Mouse (Mus musculus): Measurements from ENCODE around the gene BC107364. TPM values are rescaled to one million over a fixed set of nuclear protein-coding genes. Genes with fewer than 3 reads are reported as not detected.
"Not testable (repeated sequence)": the region's sequence is repeated elsewhere in the genome, so short reads cannot be mapped to it uniquely, and the experiment has no call there.

Gene BC107364
- total RNA-seq, 2 experiments from 2014 or later, result not detected

DNA sequence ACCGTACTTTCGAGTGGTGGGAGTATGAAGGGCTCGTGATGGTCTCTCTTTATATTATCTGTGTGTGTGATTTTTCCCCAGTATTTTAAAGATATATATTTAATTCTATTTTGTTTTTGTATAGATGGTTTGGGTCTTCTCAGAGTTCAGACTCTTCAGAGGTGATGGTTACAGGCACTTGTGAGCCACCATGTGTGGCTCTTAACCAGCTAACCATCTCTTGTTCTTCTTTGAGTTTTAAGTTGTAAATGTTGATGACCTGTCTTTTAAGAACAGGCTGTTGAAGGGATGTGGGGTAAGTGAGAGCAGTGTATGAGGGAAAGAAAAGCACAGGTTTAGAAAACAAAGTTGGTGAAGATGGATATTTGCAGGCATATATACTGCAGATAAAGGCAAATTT lies 42.8 kb upstream of the BC107364 start:
- Histone ChIP-seq H3K4me3 (no peak overlapping the region), H3K27ac (no peak overlapping the region)
- intact Hi-C loops (cut with DNase I), result no loop called here
- no peak for TF ChIP-seq CTCF (IDR thresholded peaks at IDR 0.05)
- DNase-seq, result no peak

DNA sequence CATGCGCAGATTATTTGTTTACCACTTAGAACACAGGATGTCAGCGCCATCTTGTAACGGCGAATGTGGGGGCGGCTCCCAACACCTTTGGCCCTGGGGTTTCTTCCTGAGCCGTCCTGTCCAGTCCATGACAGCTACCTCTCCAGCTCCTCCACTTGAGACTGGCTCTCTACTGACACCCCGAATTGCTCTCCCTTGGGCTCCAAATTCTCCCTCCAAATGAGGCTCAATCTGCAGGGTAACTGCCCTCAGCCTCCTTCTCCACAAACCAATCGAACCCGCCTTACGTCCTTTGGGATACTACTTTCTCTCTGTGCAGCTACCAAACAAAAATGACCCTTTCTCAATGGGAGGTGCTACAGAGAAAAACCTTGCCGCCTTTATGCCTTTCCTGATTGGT lies 42.4 kb upstream of the BC107364 start:
- DNase-seq; H3K4me3 ChIP-seq; H3K27ac ChIP-seq; intact Hi-C loops (cut with DNase I): not testable (repeated sequence)

- intact Hi-C loops (cut with DNase I); DNase-seq: not testable (repeated sequence)
- H3K27ac ChIP-seq, result peak overlapping the region; percentile 89
- H3K4me3 ChIP-seq, result peak overlapping the region; percentile 29; the same call in 1 of the 2 replicates
These were observed 37.5 kb upstream of the BC107364 start for GRCm38 (mm10) chr3:96489636-96490035.

- DNase-seq; intact Hi-C loops (cut with DNase I): not testable (repeated sequence)
- Histone ChIP-seq H3K4me3 (peak overlapping the region; percentile 63), H3K27ac (peak overlapping the region; percentile 89)
These were observed 37.0 kb upstream of the BC107364 start for GRCm38 (mm10) chr3:96488907-96489629.

DNA sequence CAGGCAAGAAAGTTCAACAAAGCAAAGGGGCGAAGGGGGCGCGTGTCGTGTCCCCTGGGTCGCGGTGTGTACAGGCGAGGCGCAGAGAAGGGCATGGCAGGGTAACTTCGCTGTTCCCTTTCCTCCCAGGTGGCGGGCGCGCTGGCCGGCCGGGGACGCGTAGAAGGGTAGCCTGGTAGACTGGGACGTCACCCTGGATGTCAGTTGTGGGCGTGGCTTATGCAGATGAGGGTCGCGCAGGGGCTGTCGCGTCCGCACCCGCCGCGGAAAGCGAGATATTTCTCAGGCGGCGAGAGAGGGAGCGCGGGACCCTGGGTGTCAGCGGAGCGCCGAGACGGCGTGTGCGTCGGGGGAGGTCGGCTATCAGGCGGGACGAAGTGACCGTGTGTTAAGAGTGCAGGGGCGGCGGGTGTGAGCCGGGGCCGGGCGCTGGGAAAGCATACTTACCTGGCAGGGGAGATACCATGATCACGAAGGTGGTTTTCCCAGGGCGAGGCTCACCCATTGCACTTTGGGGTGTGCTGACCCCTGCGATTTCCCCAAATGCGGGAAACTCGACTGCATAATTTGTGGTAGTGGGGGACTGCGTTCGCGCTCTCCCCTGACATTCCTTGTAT lies 36.3 kb upstream of the BC107364 start:
- DNase-seq; intact Hi-C loops (cut with DNase I): not testable (repeated sequence)
- Histone ChIP-seq H3K4me3 (peak overlapping the region; percentile 75), H3K27ac (peak overlapping the region; percentile 90)

DNA sequence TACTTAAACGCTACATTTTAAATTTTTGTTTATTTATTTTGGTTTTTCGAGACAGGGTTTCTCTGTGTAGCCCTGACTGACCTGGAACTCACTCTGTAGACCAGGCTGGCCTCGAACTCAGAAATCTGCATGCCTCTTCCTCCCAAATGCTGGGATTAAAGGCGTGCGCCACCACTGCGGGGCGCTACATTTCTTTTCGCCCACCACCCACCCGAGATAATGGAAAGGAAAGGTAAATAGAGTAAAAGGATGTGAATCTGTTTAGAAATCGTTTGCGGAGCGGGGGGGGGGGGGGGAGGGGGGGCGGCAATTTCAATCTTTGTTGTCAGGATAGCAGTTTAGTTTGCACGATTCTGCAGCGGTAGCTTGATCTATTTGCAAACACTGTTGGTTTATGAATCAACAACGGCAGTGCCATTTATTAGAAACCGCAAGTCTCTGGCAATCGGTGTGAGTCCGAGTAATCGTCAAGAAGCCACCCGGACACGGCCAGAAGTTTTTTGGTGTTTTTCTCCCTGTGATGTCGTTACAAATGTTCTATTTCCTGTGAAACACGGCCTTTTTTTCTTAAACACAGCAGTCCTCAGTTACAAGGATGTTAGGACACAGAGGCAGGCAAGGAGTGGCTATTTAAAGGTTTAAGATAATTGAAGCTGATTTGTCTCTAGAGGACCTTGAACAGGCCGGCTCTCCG lies 35.6 kb upstream of the BC107364 start:
- peak; percentile 38; the same call in 1 of the 2 replicates for TF ChIP-seq CTCF (IDR thresholded peaks at IDR 0.05)
- Histone ChIP-seq H3K4me3 (peak overlapping the region; percentile 75), H3K27ac (peak overlapping the region; percentile 90)
- DNase-seq, result peak; percentile 46
- intact Hi-C loops (cut with DNase I), result no loop called here

GRCm38 (mm10) chr3:96486828-96487559 lies 34.9 kb upstream of the BC107364 start:
- H3K27ac ChIP-seq, result peak overlapping the region; percentile 90; the same call in 1 of the 2 replicates
- intact Hi-C loops (cut with DNase I); DNase-seq: not testable (repeated sequence)
- H3K4me3 ChIP-seq, result peak overlapping the region; percentile 75

- peak overlapping the region; percentile 50 for H3K4me3 ChIP-seq
- DNase-seq; H3K27ac ChIP-seq; intact Hi-C loops (cut with DNase I): not testable (repeated sequence)
These were observed 34.1 kb upstream of the BC107364 start for GRCm38 (mm10) chr3:96486064-96486827.

DNA sequence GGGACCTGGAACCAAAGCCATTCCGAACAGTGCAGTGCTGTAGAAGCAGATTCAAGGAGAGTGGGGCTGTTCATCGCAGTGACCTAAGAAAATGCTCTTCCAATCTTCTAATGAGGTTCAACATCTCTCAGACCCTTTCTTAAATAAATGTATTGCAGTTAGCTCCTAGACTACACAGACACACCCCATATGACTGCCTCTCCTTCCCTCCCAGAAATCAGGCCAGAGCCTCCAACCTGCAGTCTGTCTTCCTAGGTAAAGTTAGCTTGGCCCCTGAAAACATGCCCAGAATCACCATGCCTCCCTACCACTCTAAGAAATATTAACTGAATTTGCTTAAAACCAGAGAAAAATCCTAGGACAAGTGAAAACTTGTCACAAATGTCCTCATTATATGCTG lies 33.3 kb upstream of the BC107364 start:
- no peak for TF ChIP-seq CTCF (IDR thresholded peaks at IDR 0.05)
- no peak for DNase-seq
- H3K4me3 ChIP-seq, result no peak overlapping the region
- intact Hi-C loops (cut with DNase I), result no loop called here
- H3K27ac ChIP-seq, result no peak overlapping the region

GRCm38 (mm10) chr3:96484921-96485320 lies 32.8 kb upstream of the BC107364 start:
- intact Hi-C loops (cut with DNase I), result no loop called here
- no peak for DNase-seq
- Histone ChIP-seq H3K4me3 (no peak overlapping the region), H3K27ac (no peak overlapping the region)
- TF ChIP-seq CTCF (IDR thresholded peaks at IDR 0.05), result no peak

DNA sequence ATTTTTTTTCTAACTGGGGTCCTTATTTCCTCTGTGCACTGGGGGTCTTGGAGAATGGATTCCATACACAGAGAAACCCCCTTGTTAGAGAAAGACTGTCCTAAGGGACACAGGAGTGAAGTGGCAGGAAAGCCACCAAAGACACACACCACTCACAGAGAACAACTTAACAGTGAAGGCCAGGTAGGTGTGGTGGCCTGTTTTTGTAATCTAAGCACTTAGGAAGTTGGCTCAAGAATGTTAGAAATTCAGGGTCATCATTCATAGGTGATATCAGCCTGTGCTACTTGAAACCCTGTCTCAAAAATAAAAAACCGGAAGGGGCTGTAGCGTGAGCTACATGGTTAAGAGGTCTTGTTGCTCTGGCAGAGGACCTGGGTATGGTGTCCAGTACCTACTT lies 31.8 kb upstream of the BC107364 start:
- intact Hi-C loops (cut with DNase I), result no loop called here
- H3K27ac ChIP-seq, result no peak overlapping the region
- no peak for TF ChIP-seq CTCF (IDR thresholded peaks at IDR 0.05)
- H3K4me3 ChIP-seq, result no peak overlapping the region
- DNase-seq, result no peak

- DNase-seq; H3K4me3 ChIP-seq; intact Hi-C loops (cut with DNase I); H3K27ac ChIP-seq: not testable (repeated sequence)
- TF ChIP-seq CTCF (IDR thresholded peaks at IDR 0.05), result peak; percentile 39; the same call in 1 of the 2 replicates
These were observed 30.9 kb upstream of the BC107364 start for GRCm38 (mm10) chr3:96483044-96483443.

All from gastrocnemius, adult 2 months (tissue).